Mouse (Mus musculus) kidney, embryonic 15.5 days (tissue): ENCODE data around the gene Smoc2. TPM values are rescaled to one million over a fixed set of nuclear protein-coding genes. Genes with fewer than 3 reads are reported as not detected.

Source experiments
- ATAC-seq: fragments of 200-750 bp; cut with Nextera tagmentation; replicated peaks from 2 replicates; pipeline ENCODE4 v1.8.0; 2017; ENCODE audit warnings: moderate TSS enrichment; ENCODE audit not compliant: low FRiP score
- H3K27ac ChIP-seq: fragments of 300-500 bp; sonication (generic); 2 replicates; pipeline ENCODE4 v1.5.1; 2015; ENCODE audit warnings: mild to moderate bottlenecking, inconsistent platforms
- H3K27me3 ChIP-seq: fragments of 300-500 bp; sonication (generic); 2 replicates; pipeline ENCODE4 v1.6.1; 2015; ENCODE audit warnings: inconsistent platforms
- H3K36me3 ChIP-seq: fragments of 300-500 bp; sonication (generic); 2 replicates; pipeline ENCODE4 v1.6.1; 2015; ENCODE audit warnings: inconsistent platforms
- H3K4me1 ChIP-seq: fragments of 300-500 bp; sonication (generic); 2 replicates; pipeline ENCODE4 v1.6.1; 2015; ENCODE audit warnings: inconsistent platforms
- H3K4me2 ChIP-seq: fragments of 300-500 bp; sonication (generic); 2 replicates; pipeline ENCODE4 v1.6.1; 2015; ENCODE audit warnings: moderate library complexity, mild to moderate bottlenecking, inconsistent platforms
- H3K4me3 ChIP-seq: fragments of 300-500 bp; sonication (generic); replicated peaks from 2 replicates; pipeline ENCODE4 v1.5.1; 2015; ENCODE audit warnings: mild to moderate bottlenecking, inconsistent platforms
- H3K9ac ChIP-seq: fragments of 300-500 bp; sonication (generic); 2 replicates; pipeline ENCODE4 v1.6.1; 2015; ENCODE audit warnings: mild to moderate bottlenecking, inconsistent platforms
- H3K9me3 ChIP-seq: fragments of 300-500 bp; sonication (generic); replicated peaks from 2 replicates; pipeline ENCODE4 v1.6.1; 2016; ENCODE audit warnings: inconsistent platforms
- WGBS: fragments of 180-500 bp; shearing (Covaris S2); methylation state at CpG from one replicate; pipeline ENCODE4 v1.1.7; 2015; ENCODE audit warnings: mixed read lengths; 5-methylcytosine and 5-hydroxymethylcytosine counted together
- polyA plus RNA-seq: library from polyadenylated mRNA; unstranded; fragments of >200 nt; fragmentation: Nextera tagmentation; extraction: Ambion mirVana; gene quantifications from 2 replicates; pipeline ENCODE4 v1.2.1, GENCODE M21; 2015

The Smoc2 gene
- polyA plus RNA-seq, 1 experiment from 2014 or later = 89.7 TPM

DNA sequence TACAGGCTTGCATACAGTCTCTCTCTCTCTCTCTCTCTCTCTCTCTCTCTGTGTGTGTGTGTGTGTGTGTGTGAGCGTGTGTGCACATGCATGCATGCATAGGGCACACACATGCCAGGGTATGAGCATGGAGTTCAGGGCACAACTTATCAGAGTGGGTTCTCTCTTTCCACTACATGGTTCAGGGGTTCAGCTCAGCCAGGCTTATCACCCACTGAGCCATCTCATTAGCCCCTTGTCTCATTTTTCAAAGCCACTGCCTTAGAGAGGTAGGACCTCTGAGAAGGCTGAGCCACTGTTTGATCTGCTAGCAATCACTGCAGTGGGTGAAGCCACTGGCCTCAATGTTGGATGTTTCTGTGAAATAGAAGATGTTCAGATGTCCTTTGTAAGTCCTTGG is 82.2 kb downstream of the Smoc2 start:
- Histone ChIP-seq H3K27me3 (no peaks in the 10 kb centered on the region), H3K36me3 (no peaks in the 10 kb centered on the region), H3K9me3 (no peaks in the 10 kb centered on the region), H3K27ac (no peak overlapping the region), H3K9ac (no peak overlapping the region), H3K4me3 (no peak overlapping the region), H3K4me2 (no peak overlapping the region), H3K4me1 (0 out of 2 replicates have a peak, but pooled peaks cover 5% of the 10 kb centered on the region)
- 78% methylated on average over 1 of the region's 1 CpGs for WGBS
- ATAC-seq = peak; percentile 56; the same call in 1 of the 2 replicates

DNA sequence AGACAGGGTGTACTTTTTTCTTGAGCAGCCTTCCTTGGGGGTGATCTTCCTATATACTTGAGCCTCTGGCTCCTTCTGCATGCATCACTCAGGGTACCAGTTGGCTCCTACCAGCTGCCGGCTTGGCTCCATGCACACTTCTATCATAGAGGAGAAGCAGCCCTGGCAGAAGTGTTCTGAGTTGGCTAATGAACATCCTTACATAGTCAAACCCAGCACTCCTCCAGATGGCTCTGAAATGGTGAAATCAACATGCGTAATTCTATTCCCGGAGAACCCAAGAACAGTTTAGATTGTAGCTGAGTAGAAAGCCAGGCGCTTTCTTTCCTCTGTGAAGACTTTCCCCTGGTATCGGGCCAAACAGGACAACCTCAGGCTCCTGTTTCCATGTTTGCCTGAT is 91.2 kb downstream of the Smoc2 start:
- Histone ChIP-seq H3K9me3 (no peaks in the 10 kb centered on the region), H3K27me3 (peaks cover 3% of the 10 kb centered on the region; the same call in 1 of the 2 replicates), H3K9ac (no peak overlapping the region), H3K4me3 (no peak overlapping the region), H3K4me2 (no peak overlapping the region), H3K4me1 (peaks cover 18% of the 10 kb centered on the region), H3K36me3 (no peaks in the 10 kb centered on the region), H3K27ac (no peak overlapping the region)
- WGBS = 88% methylated on average over 5 of the region's 5 CpGs
- ATAC-seq = no peak

DNA sequence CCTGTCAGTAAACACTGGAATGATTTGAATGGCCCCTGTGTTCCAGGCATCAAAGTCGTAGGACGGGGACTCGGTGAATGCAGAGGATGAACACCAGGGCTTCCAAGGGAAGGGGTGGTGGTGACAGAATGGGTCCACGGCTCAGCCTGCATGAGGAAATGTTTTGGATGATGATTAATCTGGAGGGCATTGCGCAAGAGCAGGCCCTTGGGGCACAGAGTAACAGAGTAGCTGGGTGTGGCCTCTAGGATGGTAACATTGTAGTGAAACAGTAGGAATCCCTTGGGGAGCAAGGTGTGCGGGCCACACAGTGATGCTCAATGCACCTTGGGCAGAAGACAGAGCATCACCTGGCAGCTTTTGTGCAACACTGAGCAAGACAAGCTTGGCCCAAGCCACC is 92.3 kb downstream of the Smoc2 start:
- Histone ChIP-seq H3K4me3 (no peak overlapping the region), H3K27ac (0 out of 2 replicates have a peak overlapping the region, but pooled peaks have one; percentile 65), H3K36me3 (no peaks in the 10 kb centered on the region), H3K4me1 (peaks cover 18% of the 10 kb centered on the region), H3K27me3 (peaks cover 3% of the 10 kb centered on the region; the same call in 1 of the 2 replicates), H3K9ac (no peak overlapping the region), H3K4me2 (no peak overlapping the region), H3K9me3 (no peaks in the 10 kb centered on the region)
- ATAC-seq = 0 out of 2 replicates have a peak, but pooled peaks have one; percentile 10
- WGBS = 54% methylated on average over 6 of the region's 6 CpGs

DNA sequence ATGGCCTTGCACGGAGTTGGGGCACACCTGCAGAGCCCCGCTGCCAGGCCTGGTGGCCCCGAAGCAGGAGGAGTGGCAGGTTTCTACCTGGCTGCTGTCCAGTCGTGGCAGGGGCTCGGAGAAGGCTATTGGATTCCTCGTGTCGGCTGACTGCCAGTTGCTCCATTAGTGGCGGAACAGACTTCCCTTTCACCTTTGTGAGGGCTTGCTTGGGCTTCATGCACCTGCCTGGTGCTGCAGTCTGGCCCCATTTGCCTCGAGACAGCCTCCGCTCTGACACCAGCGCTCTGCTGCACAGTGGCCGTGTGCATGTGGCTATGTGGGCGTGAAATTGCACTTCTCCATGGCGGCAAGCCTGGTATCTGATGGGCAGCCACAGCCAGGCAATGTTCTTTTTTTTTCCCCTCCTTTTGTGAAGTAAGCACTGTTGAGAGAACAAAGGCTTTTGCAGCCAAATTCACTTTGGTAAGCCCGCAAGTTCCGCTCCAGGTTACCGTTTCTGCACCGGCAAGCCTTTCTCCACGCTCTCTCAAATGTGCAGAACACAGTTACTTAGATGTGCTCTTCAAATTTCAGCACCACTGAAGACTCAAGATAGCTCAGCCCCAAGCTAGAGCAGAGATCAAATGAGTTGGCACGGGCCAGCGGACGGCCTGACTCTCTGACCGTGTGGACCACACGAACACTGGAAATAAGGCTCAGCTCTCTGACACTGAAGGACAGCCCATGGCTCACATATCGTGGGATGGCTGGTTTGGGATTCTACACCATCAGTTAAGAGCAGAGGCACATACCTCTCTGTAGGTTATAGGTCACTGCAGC is 93.2 kb downstream of the Smoc2 start:
- H3K4me3 ChIP-seq = no peak overlapping the region

DNA sequence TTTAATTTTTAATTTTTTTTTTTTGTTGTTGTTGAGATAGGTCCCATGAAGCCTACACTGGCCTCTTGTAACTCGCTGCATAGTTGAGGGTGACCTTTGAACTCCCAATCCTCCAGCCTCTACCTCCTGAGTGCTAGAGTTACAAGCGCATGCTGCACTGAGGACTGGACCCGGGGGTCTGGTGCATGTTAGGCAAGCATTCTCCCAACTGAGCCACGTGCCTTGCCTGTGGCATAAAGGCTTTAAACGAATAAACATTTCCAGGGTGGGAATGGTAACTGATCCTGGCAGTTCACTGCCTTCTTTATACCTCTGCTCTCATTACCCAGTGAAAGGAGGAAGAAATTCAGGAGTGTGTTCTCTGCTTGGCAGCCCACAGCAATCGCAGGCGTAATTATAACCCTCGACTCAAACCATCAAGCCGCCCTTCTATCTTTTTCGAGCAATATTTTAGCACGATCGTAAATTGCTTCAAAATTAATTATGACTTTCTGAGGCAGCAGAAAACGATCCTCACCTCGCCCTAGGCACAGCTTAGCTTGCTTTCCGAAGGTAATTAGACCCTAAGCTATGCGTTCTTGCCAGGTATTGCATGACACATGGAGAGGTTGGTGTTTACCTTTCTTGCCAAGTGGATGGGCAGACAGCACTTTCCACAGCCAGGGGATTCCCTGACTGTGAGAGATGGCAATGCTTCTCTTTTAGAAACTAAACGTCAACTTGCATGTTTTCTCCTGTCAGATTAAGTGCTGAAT is 99.6 kb downstream of the Smoc2 start:
- no peaks in the 10 kb centered on the region; the same call in none of the 2 replicates for H3K27me3 ChIP-seq
- peak; percentile 74 for ATAC-seq
- H3K9me3 ChIP-seq = no peaks in the 10 kb centered on the region
- no peak overlapping the region for H3K4me2 ChIP-seq
- peaks cover 32% of the 10 kb centered on the region for H3K4me1 ChIP-seq
- H3K4me3 ChIP-seq = no peak overlapping the region
- 36% methylated on average over 17 of the region's 17 CpGs for WGBS
- H3K9ac ChIP-seq = no peak overlapping the region
- H3K27ac ChIP-seq = no peak overlapping the region
- no peaks in the 10 kb centered on the region for H3K36me3 ChIP-seq

More for the DNA sequence above, 93.2 kb downstream of the Smoc2 start:
- no peak overlapping the region for H3K9ac ChIP-seq
- peak; percentile 80 for ATAC-seq
- H3K27me3 ChIP-seq = peaks cover 3% of the 10 kb centered on the region; the same call in 1 of the 2 replicates
- peak overlapping the region; percentile 65 for H3K27ac ChIP-seq
- H3K36me3 ChIP-seq = no peaks in the 10 kb centered on the region
- peaks cover 18% of the 10 kb centered on the region for H3K4me1 ChIP-seq
- WGBS = 56% methylated on average over 25 of the region's 25 CpGs
- H3K4me2 ChIP-seq = peak overlapping the region; percentile 19; the same call in 1 of the 2 replicates
- no peaks in the 10 kb centered on the region for H3K9me3 ChIP-seq

DNA sequence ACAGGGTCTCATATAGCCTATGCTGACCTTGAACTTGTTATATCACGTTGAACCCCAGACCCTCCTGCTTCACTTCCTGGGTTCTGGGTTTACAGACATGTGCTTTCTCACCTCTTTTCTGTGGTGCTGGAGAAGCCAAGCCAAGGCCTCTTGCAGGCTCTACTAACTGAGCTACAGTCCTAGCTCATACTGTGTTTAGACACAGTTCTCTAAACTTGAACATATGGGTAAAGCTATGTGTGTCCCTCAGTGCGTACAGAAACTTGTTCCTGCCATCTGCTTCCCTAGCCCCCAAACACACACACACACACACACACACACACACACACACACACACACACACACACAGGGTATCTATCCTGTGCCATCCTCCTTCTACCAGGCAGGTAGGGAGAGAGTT is 100.2 kb downstream of the Smoc2 start:
- Histone ChIP-seq H3K9me3 (no peaks in the 10 kb centered on the region), H3K27ac (no peak overlapping the region), H3K4me2 (no peak overlapping the region), H3K9ac (no peak overlapping the region), H3K36me3 (no peaks in the 10 kb centered on the region), H3K4me3 (no peak overlapping the region), H3K4me1 (peaks cover 32% of the 10 kb centered on the region), H3K27me3 (no peaks in the 10 kb centered on the region; the same call in none of the 2 replicates)
- WGBS = 67% methylated on average over 2 of the region's 2 CpGs
- no peak for ATAC-seq

DNA sequence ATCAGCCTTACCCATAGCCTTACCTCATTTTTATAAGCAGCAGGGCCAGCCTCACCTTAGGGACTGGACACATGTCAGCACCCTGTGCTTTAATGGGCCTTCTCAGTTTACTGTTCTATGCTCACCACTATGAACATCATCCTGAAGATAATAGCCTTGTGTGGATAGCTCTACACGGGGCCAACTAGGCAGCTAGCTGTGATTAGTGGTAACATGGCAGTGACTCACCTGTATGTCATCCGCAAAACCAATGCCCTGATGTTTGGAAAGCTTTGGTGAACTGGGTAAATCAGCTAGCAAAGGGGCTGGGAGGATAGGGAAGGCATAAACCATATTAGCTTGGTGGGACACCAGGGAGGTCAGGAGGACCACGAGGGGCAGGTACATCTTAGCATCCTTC is 100.7 kb downstream of the Smoc2 start:
- Histone ChIP-seq H3K9ac (no peak overlapping the region), H3K4me2 (no peak overlapping the region), H3K4me3 (no peak overlapping the region), H3K27me3 (no peaks in the 10 kb centered on the region; the same call in none of the 2 replicates), H3K36me3 (no peaks in the 10 kb centered on the region), H3K9me3 (no peaks in the 10 kb centered on the region), H3K27ac (no peak overlapping the region), H3K4me1 (peaks cover 32% of the 10 kb centered on the region)
- ATAC-seq = no peak
- 81% methylated on average over 3 of the region's 3 CpGs for WGBS

DNA sequence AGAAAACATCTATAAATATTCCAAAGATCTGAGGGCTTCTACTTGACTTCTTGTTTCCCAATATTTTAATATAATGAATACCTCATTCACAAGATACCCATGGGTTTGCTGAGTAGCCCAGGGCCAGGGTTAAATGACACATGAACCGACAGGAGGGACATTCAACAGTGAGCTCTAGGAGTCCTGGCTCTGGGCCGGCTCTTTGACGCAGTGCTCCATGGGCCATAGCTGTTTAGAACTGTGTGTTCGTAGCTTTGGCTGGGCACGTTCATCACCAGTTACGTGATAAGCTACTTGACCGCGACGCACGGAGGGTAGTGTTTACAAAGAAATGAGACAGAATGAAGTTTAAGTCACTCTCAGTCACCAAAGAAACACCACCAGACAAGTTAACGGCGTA is 101.2 kb downstream of the Smoc2 start:
- Histone ChIP-seq H3K36me3 (no peaks in the 10 kb centered on the region), H3K27me3 (no peaks in the 10 kb centered on the region; the same call in none of the 2 replicates), H3K9ac (no peak overlapping the region), H3K4me1 (peaks cover 32% of the 10 kb centered on the region), H3K9me3 (no peaks in the 10 kb centered on the region), H3K4me3 (no peak overlapping the region), H3K27ac (no peak overlapping the region), H3K4me2 (no peak overlapping the region)
- ATAC-seq = no peak
- 39% methylated on average over 12 of the region's 12 CpGs for whole genome bisulfite sequencing

DNA sequence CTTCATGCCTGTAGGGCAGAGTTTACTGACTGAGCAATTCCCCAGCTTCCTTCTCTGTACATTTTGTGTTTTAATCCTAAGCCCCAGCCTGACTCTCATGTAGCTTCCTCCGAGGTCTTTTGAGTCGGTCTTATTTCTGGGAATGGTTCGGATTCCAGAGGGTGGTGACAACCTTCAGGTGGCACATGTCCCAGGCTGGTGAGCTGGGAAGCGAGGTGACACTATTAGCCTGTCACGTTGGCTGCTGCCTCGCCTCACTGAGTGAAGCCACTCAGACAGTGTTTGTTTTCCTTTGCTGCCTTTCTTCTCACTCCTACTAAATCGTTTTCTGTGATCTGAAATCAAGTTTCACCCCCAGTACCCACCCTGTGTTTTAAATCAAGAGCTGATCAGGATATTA is 102.2 kb downstream of the Smoc2 start:
- peaks cover 32% of the 10 kb centered on the region for H3K4me1 ChIP-seq
- no peak overlapping the region for H3K4me3 ChIP-seq
- no peaks in the 10 kb centered on the region for H3K9me3 ChIP-seq
- WGBS = 17% methylated on average over 7 of the region's 7 CpGs
- no peaks in the 10 kb centered on the region; the same call in none of the 2 replicates for H3K27me3 ChIP-seq
- no peak overlapping the region for H3K4me2 ChIP-seq
- ATAC-seq = peak; percentile 53; the same call in 1 of the 2 replicates
- peak overlapping the region; percentile 27; the same call in 1 of the 2 replicates for H3K27ac ChIP-seq
- no peaks in the 10 kb centered on the region for H3K36me3 ChIP-seq
- H3K9ac ChIP-seq = no peak overlapping the region

DNA sequence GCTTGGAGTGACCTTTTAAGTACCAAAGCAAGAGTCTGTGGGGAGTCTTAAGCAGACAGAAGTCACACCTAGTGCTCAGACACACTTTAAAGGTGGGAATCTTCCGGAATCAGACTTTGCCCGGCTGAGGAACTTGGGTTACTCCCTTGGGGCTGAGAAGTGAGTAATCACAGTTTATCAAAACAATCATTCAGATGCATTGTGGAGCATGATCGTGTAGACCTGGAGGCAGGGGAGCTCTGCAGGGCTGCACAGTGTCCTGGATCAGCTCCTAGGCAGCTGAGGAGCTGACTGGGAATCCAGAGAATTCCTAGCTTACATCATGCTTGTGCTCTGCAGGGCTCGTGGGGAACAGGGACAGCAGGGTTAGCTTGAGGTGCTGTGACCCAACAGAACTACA is 104.7 kb downstream of the Smoc2 start:
- no peaks in the 10 kb centered on the region for H3K27me3 ChIP-seq
- H3K36me3 ChIP-seq = no peaks in the 10 kb centered on the region
- ATAC-seq = no peak
- H3K27ac ChIP-seq = no peak overlapping the region
- WGBS = 71% methylated on average over 4 of the region's 4 CpGs
- H3K4me2 ChIP-seq = no peak overlapping the region
- no peak overlapping the region for H3K4me3 ChIP-seq
- no peak overlapping the region for H3K9ac ChIP-seq
- peaks cover 25% of the 10 kb centered on the region for H3K4me1 ChIP-seq
- no peaks in the 10 kb centered on the region for H3K9me3 ChIP-seq

DNA sequence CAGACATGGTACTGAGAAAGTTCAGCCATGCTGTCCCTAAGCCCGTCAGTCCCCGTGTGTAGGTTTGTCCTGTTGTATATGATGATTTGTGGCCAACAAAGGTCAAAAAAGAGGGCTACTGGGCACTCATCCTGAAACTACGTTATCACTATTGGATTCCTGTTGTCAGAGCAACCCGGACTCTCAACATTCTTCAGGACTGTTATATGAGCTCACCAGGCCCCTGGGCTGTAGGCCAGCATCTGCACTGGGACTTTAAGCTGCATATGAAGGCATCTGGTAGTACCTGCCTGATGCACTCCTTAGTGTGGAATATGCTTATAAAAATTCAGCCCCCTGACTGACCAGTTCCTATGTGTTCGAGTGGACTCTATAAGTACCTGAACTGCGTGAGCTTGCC is 105.7 kb downstream of the Smoc2 start:
- H3K9me3 ChIP-seq = no peaks in the 10 kb centered on the region
- no peaks in the 10 kb centered on the region for H3K36me3 ChIP-seq
- no peak overlapping the region for H3K9ac ChIP-seq
- no peaks in the 10 kb centered on the region for H3K27me3 ChIP-seq
- no peak overlapping the region for H3K27ac ChIP-seq
- no peak overlapping the region for H3K4me2 ChIP-seq
- 67% methylated on average over 6 of the region's 6 CpGs for WGBS
- no peak for ATAC-seq
- H3K4me3 ChIP-seq = no peak overlapping the region
- peaks cover 15% of the 10 kb centered on the region for H3K4me1 ChIP-seq

DNA sequence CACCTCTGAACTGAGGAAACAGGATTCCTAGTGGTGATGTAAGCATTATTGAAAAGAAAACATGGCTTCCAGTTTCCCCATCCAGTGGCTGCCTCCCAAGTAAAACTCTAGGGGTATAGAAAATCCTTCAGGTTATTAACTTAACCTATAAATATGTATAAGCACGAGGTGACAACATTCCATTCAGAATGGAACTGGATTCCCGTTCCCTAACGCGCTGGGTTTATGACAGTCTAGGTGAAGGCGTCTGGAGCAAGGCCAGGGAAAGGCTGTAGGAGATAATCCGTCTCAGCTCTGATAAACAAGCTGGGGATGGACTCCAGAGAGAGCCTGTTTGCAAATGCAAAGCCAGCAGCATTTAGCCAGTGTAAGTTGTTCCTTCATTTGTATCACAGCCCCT is 108.0 kb downstream of the Smoc2 start:
- 65% methylated on average over 6 of the region's 6 CpGs for WGBS
- Histone ChIP-seq H3K27ac (no peak overlapping the region), H3K36me3 (no peaks in the 10 kb centered on the region), H3K4me2 (no peak overlapping the region), H3K4me3 (no peak overlapping the region), H3K27me3 (no peaks in the 10 kb centered on the region), H3K9me3 (no peaks in the 10 kb centered on the region), H3K9ac (no peak overlapping the region), H3K4me1 (no peaks in the 10 kb centered on the region)
- ATAC-seq = no peak
